Mouse (Mus musculus): ENCODE results near the gene Pomp. TPM values are rescaled to one million over a fixed set of nuclear protein-coding genes. Genes with fewer than 3 reads are reported as not detected.
"Not testable (repeated sequence)": the region's sequence is repeated elsewhere in the genome, so short reads cannot be mapped to it uniquely, and the experiment has no call there.

Pomp gene
- polyA plus RNA-seq, 1 experiment from 2014 or later, result 592 TPM

DNA sequence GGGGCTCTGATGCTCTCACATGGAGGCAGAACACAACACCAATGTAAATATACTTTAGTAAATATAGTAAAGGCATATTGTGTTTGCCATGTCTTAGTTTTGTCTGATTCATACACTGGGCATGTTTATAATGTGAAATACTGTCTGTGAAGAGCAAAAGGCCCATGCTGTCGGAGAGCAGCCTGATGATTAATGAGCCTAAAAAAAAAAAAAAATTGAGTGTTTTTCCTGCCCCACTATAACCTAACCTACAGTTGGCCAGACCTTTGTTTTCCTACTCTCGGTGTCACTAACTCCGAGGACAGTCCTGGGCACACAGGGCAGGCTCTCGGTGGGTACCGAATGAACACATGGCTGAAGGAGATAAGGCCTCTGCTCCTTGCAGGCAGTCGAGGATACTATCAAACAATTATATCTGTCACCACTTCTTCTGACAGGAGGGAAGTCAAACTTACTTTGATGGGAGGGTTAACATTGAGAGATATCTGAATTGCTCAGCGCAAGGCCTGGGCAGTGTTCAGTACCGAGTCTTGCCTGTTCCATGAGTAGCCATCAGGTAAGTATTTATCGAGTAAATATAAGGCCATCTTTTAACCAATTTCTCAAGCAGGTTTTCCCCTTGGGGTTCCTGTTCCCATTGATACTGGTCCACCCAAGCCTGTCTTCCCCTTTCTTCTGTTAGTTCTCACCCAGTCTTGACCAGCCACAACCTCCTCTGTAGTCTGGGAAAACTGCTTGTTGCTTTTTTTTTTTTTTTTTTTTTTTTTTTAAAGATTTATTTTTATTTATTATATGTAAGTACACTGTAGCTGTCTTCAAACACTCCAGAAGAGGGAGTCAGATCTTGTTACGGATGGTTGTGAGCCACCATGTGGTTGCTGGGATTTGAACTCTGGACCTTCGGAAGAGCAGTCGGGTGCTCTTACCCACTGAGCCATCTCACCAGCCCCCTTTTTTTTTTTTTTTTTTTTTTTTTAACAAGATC is 28.3 kb downstream of the Pomp start:
- Histone ChIP-seq H3K4me2 (ENCODE audit: low read depth, low read length) (no peak overlapping the region), H3K4me1 (ENCODE audit: control insufficient read depth, insufficient read depth, low read length) (no peaks in the 10 kb centered on the region; the same call in 1 of the 2 replicates)
- 86% methylated on average over 9 of the region's 12 CpGs for WGBS

DNA sequence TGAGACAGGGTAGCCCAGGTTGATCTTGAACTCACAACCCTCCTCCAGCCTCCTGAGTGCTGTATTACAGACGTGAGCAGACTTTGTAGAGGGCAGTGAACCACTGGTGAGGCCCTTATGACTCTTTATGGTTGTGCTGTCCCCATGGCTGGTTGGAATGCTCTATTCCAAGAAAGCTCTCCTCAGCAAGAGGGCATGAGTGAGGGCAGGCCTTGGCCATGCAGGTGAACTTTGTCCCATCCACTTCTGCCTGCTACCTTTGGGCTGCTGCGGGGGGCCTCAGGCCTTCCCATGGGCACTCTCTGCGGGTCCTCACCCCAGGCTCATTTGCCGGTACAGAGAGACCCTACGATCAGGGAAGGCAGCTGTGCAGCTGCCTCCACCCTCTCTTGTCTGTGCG is 32.5 kb downstream of the Pomp start:
- Histone ChIP-seq H3K4me1 (ENCODE audit: control insufficient read depth, insufficient read depth, low read length) (no peaks in the 10 kb centered on the region; the same call in 1 of the 2 replicates), H3K4me3 (ENCODE audit: low read depth, low read length) (no peak overlapping the region), H3K9ac (replicated peaks; ENCODE audit: low read length) (no peak overlapping the region), H3K27ac (replicated peaks; ENCODE audit: low read depth, low read length) (no peak overlapping the region), H3K27me3 (ENCODE audit: control insufficient read depth, insufficient read depth, low read length) (peaks cover 7% of the 10 kb centered on the region), H3K9me3 (replicated peaks; ENCODE audit: control insufficient read depth, low read length) (no peaks in the 10 kb centered on the region), H3K36me3 (replicated peaks; ENCODE audit: control insufficient read depth, insufficient read depth, low read depth, low read length) (no peaks in the 10 kb centered on the region), H3K4me2 (ENCODE audit: low read depth, low read length) (no peak overlapping the region)
- 25% methylated on average over 6 of the region's 6 CpGs for WGBS
- DNase-seq (ENCODE audit: low spot score), result no peak
- no peak for ATAC-seq (replicated peaks; ENCODE audit: insufficient number of reproducible peaks, low FRiP score, low TSS enrichment, low read depth)

More for the DNA sequence above, 28.3 kb downstream of the Pomp start:
- H3K4me3 ChIP-seq (ENCODE audit: low read depth, low read length), result no peak overlapping the region
- no peak overlapping the region for H3K9ac ChIP-seq (replicated peaks; ENCODE audit: low read length)
- peaks cover 3% of the 10 kb centered on the region; the same call in 1 of the 2 replicates for H3K27me3 ChIP-seq (ENCODE audit: control insufficient read depth, insufficient read depth, low read length)
- no peaks in the 10 kb centered on the region for H3K9me3 ChIP-seq (replicated peaks; ENCODE audit: control insufficient read depth, low read length)
- H3K27ac ChIP-seq (replicated peaks; ENCODE audit: low read depth, low read length), result no peak overlapping the region
- ATAC-seq (replicated peaks; ENCODE audit: insufficient number of reproducible peaks, low FRiP score, low TSS enrichment, low read depth) (no peak), DNase-seq (ENCODE audit: low spot score) (no peak)
- no peaks in the 10 kb centered on the region for H3K36me3 ChIP-seq (replicated peaks; ENCODE audit: control insufficient read depth, insufficient read depth, low read depth, low read length)

DNA sequence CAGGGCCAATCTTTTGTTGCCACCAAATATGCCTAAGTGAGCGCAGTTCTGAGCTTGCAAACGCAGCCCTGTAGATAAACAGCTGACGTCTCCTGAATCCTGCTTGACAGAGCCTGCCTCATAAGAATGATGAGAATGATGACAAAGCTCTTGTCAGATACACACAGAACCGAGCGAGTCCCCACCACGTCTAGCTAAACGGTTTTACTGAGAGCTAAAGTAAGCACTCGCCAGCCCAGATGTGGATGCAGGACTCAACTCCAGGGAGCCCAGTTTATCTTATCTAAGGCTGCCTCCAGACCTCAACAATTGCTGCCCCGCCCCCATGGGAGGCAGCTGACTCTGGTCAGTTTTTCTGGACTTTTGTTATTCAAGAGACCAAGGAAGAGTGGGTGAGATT is 32.9 kb downstream of the Pomp start:
- Histone ChIP-seq H3K36me3 (replicated peaks; ENCODE audit: control insufficient read depth, insufficient read depth, low read depth, low read length) (no peaks in the 10 kb centered on the region), H3K27me3 (ENCODE audit: control insufficient read depth, insufficient read depth, low read length) (peaks cover 7% of the 10 kb centered on the region), H3K9me3 (replicated peaks; ENCODE audit: control insufficient read depth, low read length) (no peaks in the 10 kb centered on the region), H3K4me2 (ENCODE audit: low read depth, low read length) (no peak overlapping the region), H3K9ac (replicated peaks; ENCODE audit: low read length) (no peak overlapping the region), H3K27ac (replicated peaks; ENCODE audit: low read depth, low read length) (no peak overlapping the region), H3K4me3 (ENCODE audit: low read depth, low read length) (no peak overlapping the region), H3K4me1 (ENCODE audit: control insufficient read depth, insufficient read depth, low read length) (no peaks in the 10 kb centered on the region; the same call in 1 of the 2 replicates)
- ATAC-seq (replicated peaks; ENCODE audit: insufficient number of reproducible peaks, low FRiP score, low TSS enrichment, low read depth) (no peak), DNase-seq (ENCODE audit: low spot score) (no peak)
- 12% methylated on average over 9 of the region's 9 CpGs for WGBS

DNA sequence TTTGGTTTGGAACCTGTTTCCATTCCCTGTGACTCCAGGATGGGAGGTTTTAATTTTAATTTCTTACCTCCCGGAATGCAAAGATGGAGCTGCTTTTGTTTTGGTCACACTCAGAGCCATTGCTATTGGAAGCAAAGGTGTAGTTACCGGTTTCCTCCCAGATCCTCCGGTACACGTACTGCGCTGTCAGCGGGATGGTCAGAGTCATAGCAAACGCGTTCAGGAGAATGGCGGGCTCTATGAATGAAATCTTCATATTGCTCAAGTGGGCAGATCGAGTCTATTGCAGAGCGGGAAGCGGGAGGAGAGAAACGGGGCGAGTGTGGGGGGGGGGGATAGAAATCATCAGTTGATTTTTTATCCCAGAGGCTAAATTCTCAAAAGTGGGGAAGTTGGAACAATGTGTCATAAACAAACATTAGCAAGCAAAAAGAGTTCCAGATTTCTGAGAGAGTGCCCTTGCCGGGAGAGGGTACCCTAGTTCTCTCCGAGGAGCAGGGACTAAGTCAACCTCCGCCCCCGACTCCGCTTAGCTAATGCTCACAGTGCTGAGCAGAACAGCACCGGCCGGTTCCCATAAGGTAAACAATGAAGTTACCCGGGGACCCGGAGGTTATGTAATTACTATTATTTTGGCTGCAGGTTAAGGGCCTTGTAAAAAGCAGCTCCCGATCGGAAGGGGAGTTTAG is 33.6 kb downstream of the Pomp start:
- H3K9ac ChIP-seq (replicated peaks; ENCODE audit: low read length), result peak overlapping the region; percentile 54
- H3K27ac ChIP-seq (replicated peaks; ENCODE audit: low read depth, low read length), result no peak overlapping the region
- WGBS, result 3% methylated on average over 25 of the region's 25 CpGs
- no peaks in the 10 kb centered on the region for H3K9me3 ChIP-seq (replicated peaks; ENCODE audit: control insufficient read depth, low read length)
- H3K4me2 ChIP-seq (ENCODE audit: low read depth, low read length), result peak overlapping the region; percentile 95
- H3K4me3 ChIP-seq (ENCODE audit: low read depth, low read length), result peak overlapping the region; percentile 62
- DNase-seq (ENCODE audit: low spot score) (peak; percentile 36), ATAC-seq (replicated peaks; ENCODE audit: insufficient number of reproducible peaks, low FRiP score, low TSS enrichment, low read depth) (no peak)
- peaks cover 7% of the 10 kb centered on the region for H3K27me3 ChIP-seq (ENCODE audit: control insufficient read depth, insufficient read depth, low read length)
- H3K36me3 ChIP-seq (replicated peaks; ENCODE audit: control insufficient read depth, insufficient read depth, low read depth, low read length), result no peaks in the 10 kb centered on the region
- no peaks in the 10 kb centered on the region; the same call in 1 of the 2 replicates for H3K4me1 ChIP-seq (ENCODE audit: control insufficient read depth, insufficient read depth, low read length)

DNA sequence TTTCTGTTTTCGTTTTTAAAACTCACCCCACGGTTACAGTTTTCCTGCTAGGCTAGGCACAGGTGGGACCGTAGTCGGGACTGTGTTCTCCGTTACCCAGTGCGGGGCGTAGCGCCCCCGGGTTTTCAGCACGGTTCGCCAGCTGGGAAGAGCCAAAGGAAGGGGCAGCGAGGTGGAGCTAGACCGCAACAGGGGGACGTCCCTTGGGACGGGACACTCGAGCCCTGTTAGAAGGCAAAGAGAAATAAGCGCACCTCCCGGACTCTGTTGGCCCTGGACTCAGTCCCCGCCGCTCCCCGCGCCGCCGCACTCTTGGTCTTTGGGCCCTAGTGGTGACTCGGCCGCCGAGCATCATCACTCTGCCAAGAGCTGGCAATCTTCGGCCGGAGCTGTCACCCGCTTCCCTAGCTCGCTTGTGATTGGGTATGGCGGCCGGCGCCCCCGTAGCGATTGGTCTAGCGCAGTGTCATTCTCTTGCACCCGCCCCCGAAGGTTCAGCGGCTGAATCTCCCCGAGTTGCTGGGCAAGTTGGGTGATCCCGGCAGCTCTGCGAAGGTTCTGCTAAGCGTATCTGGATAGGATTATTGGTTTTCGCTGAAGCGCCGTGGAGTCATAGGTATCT is 34.3 kb downstream of the Pomp start, which contains the start of gene Slc46a3:
Gene Slc46a3 (minus strand): TSS at position 361 of the 622 bp plus-strand sequence.
- peaks cover 7% of the 10 kb centered on the region for H3K27me3 ChIP-seq (ENCODE audit: control insufficient read depth, insufficient read depth, low read length)
- peak within 1 kb of the TSS; percentile 62 for H3K4me3 ChIP-seq (ENCODE audit: low read depth, low read length)
- H3K27ac ChIP-seq (replicated peaks; ENCODE audit: low read depth, low read length), result no peak within 1 kb of the TSS
- H3K36me3 ChIP-seq (replicated peaks; ENCODE audit: control insufficient read depth, insufficient read depth, low read depth, low read length), result no peaks in the 10 kb centered on the region
- ATAC-seq (replicated peaks; ENCODE audit: insufficient number of reproducible peaks, low FRiP score, low TSS enrichment, low read depth) (peak; percentile 98), DNase-seq (ENCODE audit: low spot score) (peak; percentile 94)
- under 1% methylated on average over 47 of the region's 47 CpGs for WGBS
- H3K4me2 ChIP-seq (ENCODE audit: low read depth, low read length), result peak within 1 kb of the TSS; percentile 95
- no peaks in the 10 kb centered on the region for H3K9me3 ChIP-seq (replicated peaks; ENCODE audit: control insufficient read depth, low read length)
- peak within 1 kb of the TSS; percentile 54 for H3K9ac ChIP-seq (replicated peaks; ENCODE audit: low read length)
- no peaks in the 10 kb centered on the region; the same call in 1 of the 2 replicates for H3K4me1 ChIP-seq (ENCODE audit: control insufficient read depth, insufficient read depth, low read length)

DNA sequence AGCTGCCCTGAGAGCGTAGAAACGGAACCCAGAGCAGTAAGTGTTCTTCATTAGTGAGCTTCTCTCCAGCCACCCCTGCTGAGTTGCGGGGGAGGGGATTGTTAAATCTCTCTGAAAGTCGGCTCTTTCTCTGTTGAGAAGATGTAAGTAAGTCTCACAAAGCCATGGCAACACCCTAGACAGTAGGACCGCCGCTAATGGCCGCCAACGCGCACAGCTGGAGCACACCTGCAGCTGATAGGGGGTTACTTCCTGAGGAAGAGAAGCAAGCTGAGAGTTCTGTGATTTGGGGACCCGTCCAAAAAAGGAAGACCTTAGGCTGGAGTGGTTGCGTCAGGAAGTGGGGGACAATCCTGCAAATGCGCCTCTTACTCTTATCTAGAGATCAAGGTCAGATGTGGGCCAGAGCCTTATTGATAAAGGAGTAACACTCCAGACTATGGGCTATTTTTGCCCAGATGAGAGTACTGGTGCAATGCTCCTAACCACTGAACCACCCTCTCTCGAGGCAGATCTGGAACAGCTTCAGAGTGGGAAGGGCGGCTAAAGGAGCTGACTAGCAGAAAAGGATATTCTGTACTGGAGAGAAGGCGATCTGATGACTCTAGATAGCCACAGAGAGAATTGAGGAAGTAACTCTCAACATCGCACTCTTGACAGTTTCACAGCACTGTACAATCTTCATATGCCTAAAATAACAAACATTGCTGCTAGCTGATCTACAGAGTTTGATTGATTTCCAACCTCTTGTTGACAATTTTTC is 35.4 kb downstream of the Pomp start:
- Histone ChIP-seq H3K4me1 (ENCODE audit: control insufficient read depth, insufficient read depth, low read length) (no peaks in the 10 kb centered on the region; the same call in 1 of the 2 replicates), H3K4me2 (ENCODE audit: low read depth, low read length) (peak overlapping the region; percentile 95), H3K27me3 (ENCODE audit: control insufficient read depth, insufficient read depth, low read length) (peaks cover 7% of the 10 kb centered on the region), H3K27ac (replicated peaks; ENCODE audit: low read depth, low read length) (no peak overlapping the region), H3K36me3 (replicated peaks; ENCODE audit: control insufficient read depth, insufficient read depth, low read depth, low read length) (no peaks in the 10 kb centered on the region), H3K9me3 (replicated peaks; ENCODE audit: control insufficient read depth, low read length) (no peaks in the 10 kb centered on the region), H3K4me3 (ENCODE audit: low read depth, low read length) (0 out of 2 replicates have a peak overlapping the region, but pooled peaks have one; percentile 1), H3K9ac (replicated peaks; ENCODE audit: low read length) (no peak overlapping the region)
- ATAC-seq (replicated peaks; ENCODE audit: insufficient number of reproducible peaks, low FRiP score, low TSS enrichment, low read depth), result no peak
- WGBS, result 24% methylated on average over 16 of the region's 16 CpGs
- DNase-seq (ENCODE audit: low spot score), result peak; percentile 12

DNA sequence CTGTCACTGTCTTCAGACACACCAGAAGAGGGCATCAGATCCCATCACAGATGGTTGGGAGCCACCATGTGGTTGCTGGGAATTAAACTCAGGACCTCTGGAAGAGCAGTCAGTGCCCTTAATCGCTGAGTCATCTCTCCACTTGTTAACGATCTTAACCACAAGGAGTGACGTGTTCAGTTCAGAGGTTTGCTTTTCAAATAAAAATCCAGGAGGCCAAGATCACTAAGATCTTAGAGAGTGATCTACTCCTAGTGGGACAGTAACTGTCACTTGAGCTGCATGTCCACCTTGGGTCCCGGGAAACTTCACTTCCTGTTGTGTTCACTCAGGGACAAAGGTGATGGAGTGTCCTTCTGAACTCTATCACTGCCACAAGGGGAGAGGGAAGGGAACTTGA is 36.2 kb downstream of the Pomp start:
- H3K27me3 ChIP-seq (ENCODE audit: control insufficient read depth, insufficient read depth, low read length), result not testable (repeated sequence)

More for the DNA sequence above, 36.2 kb downstream of the Pomp start:
- not testable (repeated sequence) for H3K4me2 ChIP-seq (ENCODE audit: low read depth, low read length); H3K27ac ChIP-seq (replicated peaks; ENCODE audit: low read depth, low read length); H3K9me3 ChIP-seq (replicated peaks; ENCODE audit: control insufficient read depth, low read length); ATAC-seq (replicated peaks; ENCODE audit: insufficient number of reproducible peaks, low FRiP score, low TSS enrichment, low read depth); H3K4me3 ChIP-seq (ENCODE audit: low read depth, low read length); DNase-seq (ENCODE audit: low spot score); H3K4me1 ChIP-seq (ENCODE audit: control insufficient read depth, insufficient read depth, low read length); H3K36me3 ChIP-seq (replicated peaks; ENCODE audit: control insufficient read depth, insufficient read depth, low read depth, low read length); H3K9ac ChIP-seq (replicated peaks; ENCODE audit: low read length)
- WGBS, result 84% methylated on average over 4 of the region's 4 CpGs
